Mouse (Mus musculus) olfactory bulb, adult 2 months (tissue): ENCODE measurements around the gene Mtrex. TPM values are rescaled to one million over a fixed set of nuclear protein-coding genes. Genes with fewer than 3 reads are reported as not detected.
A peak's percentile ranks its signal among the peaks of the same experiment; 100 is the strongest.

Experiments
- H3K27ac ChIP-seq: fragments of 200-500 bp; 2 replicates; pipeline ENCODE4 v1.5.1; 2012; ENCODE audit warnings: low read depth, low read length; ENCODE audit not compliant: insufficient read depth
- H3K4me1 ChIP-seq: fragments of 200-500 bp; 2 replicates; pipeline ENCODE4 v1.6.1; 2012; ENCODE audit warnings: low read length; ENCODE audit not compliant: control insufficient read depth, insufficient read depth
- H3K4me3 ChIP-seq: fragments of 200-500 bp; 2 replicates; pipeline ENCODE4 v1.5.1; 2012; ENCODE audit warnings: mild to moderate bottlenecking, low read depth, low read length, moderate library complexity; ENCODE audit not compliant: insufficient read depth
- CTCF ChIP-seq: fragments of 200-500 bp; IDR thresholded peaks from 2 replicates; pipeline ENCODE4 v1.5.1; 2012; ENCODE audit warnings: low read depth, mild to moderate bottlenecking, low read length, moderate library complexity; ENCODE audit not compliant: insufficient read depth
- POLR2A ChIP-seq: fragments of 200-500 bp; IDR thresholded peaks from 2 replicates; pipeline ENCODE4 v1.6.1; 2012; ENCODE audit warnings: mild to moderate bottlenecking, low read depth, low read length, moderate library complexity; ENCODE audit not compliant: insufficient read depth
- WGBS: fragments of 180-500 bp; shearing (Covaris S2); methylation state at CpG from one replicate; pipeline ENCODE4 v1.1.7; 2018; 5-methylcytosine and 5-hydroxymethylcytosine counted together
- polyA plus RNA-seq: library from polyadenylated mRNA; stranded (reverse); fragments of >200 nt; gene quantifications from 2 replicates; pipeline ENCODE4 v1.2.4, GENCODE M21; 2012; ENCODE audit warnings: low replicate concordance; ENCODE audit not compliant: missing spikeins, insufficient read depth, insufficient read length

The Mtrex gene
- polyA plus RNA-seq, 1 experiment, result not detected

DNA sequence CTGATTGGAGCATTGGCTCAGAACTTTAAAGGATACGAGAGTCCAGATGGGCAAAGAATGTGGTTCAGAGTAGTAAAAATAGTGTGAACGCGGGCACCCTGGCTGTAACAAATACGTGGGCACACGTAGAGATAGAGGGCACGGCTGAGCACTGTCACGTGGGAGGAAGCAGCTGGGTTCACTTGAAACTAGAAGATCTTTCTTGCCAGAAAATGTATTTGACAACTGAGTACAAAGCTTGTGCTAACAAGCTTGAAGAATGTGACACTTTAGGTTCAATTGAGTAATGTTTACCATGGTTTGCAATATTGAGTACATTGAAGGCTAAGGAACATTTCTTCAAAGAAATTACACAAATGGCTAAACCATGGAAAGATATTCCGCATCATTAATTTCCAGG is 10.9 kb upstream of the Mtrex start:
- WGBS, result 86% methylated on average over 8 of the region's 8 CpGs
- no peaks in the 10 kb centered on the region for H3K4me1 ChIP-seq
- TF ChIP-seq POLR2A, result no peak
- no peak for TF ChIP-seq CTCF
- H3K27ac ChIP-seq, result no peak overlapping the region
- no peak overlapping the region for H3K4me3 ChIP-seq

DNA sequence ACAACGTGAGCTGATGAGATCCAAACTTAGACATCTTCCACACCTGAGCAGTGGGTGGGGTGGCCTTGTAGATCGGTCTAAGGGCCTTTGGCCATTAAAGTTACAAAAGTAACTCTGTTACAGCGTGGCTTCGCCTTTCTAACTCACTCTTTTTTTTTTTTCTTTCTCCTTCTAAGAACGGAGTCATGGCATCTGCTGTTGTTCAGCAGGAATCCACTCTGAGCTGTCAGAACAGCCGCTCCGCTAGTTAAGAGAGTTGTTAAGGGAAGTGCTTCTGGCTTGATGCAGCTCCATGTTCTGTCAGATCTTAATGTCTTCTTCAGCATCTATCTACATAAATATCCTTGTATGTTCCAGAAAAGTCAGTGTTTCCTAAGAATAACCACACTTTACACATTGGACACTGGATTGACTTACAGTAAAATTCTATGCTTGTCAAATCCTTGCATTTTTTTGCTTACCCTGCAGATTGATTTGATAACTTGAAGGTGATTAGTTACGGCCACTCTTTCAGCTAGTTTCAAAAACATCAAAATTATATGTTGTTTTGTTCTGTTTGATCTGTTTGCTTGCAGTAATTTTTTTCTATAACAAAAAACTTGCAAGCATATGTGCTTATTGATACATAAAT is 955 bp upstream of the Mtrex start:
- 4% methylated on average over 8 of the region's 8 CpGs for WGBS
- H3K4me3 ChIP-seq, result peak overlapping the region; percentile 73
- peak overlapping the region; percentile 16; the same call in 1 of the 2 replicates for H3K27ac ChIP-seq
- peaks cover 7% of the 10 kb centered on the region for H3K4me1 ChIP-seq
- no peak for TF ChIP-seq POLR2A
- TF ChIP-seq CTCF, result no peak

DNA sequence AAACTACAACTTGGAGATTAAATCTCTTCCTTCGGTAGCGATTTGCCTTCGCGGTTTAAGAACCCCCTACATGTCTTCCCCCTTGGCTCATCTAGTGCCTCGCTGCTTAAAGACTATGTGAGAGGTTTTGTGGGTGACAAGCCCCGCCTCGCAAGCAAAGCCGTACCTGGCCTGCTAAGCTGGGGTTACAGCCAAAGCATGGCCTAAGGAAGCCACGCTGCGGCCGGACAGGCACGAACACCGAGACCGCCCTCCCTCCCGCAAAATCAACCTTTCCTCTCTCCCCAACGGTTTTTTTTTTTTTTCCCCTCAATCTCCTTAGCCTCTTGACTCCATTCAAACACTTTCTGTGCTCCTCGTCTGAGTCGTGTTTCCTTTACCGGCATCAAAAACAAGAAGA is 402 bp downstream of the Mtrex start:
- H3K27ac ChIP-seq, result 0 out of 2 replicates have a peak overlapping the region, but pooled peaks have one; percentile 2
- peaks cover 7% of the 10 kb centered on the region for H3K4me1 ChIP-seq
- TF ChIP-seq POLR2A (no peak), CTCF (no peak)
- peak overlapping the region; percentile 60 for H3K4me3 ChIP-seq
- WGBS, result under 1% methylated on average over 19 of the region's 19 CpGs

DNA sequence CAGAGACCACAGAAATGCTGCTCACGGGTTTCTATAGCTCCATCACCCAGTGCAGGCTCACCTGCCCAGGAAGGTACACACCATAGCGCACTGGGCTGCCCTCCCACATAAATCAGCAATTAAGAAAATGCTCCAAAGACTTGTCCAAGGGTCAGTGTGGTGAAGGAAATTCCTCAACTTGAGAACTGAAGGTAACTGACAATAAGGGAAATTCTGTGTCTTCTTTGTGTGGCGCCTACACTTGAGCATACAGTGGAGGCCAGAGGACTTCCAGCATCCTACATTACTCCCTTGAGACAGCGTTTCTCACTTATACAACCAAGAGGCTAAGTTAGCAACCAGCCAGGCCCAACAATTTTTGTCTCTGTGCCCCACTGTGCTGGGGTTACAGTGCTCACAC is 1.2 kb downstream of the Mtrex start:
- 72% methylated on average over 4 of the region's 4 CpGs for WGBS
- Histone ChIP-seq H3K27ac (no peak overlapping the region), H3K4me1 (peaks cover 7% of the 10 kb centered on the region), H3K4me3 (no peak overlapping the region)
- TF ChIP-seq POLR2A, result no peak

DNA sequence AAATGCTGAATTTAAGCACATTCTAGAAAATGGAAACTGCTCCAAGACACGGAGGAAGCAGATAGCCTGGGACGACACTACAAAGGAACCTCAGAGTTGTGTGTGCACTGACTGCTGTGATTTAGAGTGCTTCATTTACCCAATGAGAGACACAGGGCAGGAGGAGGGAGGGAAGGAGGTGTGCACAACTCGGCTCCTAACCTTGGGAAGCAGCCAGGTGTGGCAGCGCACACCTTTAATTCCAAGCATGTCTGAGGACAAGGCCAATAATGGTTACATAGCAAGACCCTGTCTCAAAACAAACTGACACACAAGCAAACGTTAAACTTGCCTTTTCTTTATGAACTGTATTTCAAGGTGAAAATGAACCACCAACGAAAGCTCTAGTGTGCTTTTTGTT is 1.9 kb downstream of the Mtrex start:
- H3K4me3 ChIP-seq, result no peak overlapping the region
- 59% methylated on average over 6 of the region's 6 CpGs for WGBS
- TF ChIP-seq POLR2A (no peak), CTCF (no peak)
- H3K4me1 ChIP-seq, result peaks cover 7% of the 10 kb centered on the region
- H3K27ac ChIP-seq, result no peak overlapping the region

DNA sequence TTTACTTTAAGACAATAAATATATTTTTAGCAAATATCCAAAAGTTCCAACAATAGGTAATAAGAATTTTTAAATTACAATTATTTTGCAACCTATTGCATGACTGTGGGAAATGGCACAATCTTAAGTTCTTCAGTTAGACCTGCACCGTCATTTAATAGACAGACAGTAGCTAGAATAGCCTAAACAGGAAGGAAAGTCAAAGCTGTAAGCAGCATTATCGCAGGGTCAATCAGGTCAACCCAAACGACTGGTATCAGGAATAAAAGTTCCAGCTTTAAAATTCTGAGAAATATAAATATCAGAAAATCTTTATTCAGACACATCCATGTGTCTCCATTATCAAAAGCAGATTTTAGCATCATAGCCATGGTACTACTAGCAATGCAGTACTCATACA is 6.3 kb downstream of the Mtrex start:
- Histone ChIP-seq H3K4me1 (peaks cover 7% of the 10 kb centered on the region), H3K27ac (no peak overlapping the region), H3K4me3 (no peak overlapping the region)
- TF ChIP-seq CTCF (no peak), POLR2A (no peak)
- WGBS, result 90% methylated on average over 3 of the region's 3 CpGs

DNA sequence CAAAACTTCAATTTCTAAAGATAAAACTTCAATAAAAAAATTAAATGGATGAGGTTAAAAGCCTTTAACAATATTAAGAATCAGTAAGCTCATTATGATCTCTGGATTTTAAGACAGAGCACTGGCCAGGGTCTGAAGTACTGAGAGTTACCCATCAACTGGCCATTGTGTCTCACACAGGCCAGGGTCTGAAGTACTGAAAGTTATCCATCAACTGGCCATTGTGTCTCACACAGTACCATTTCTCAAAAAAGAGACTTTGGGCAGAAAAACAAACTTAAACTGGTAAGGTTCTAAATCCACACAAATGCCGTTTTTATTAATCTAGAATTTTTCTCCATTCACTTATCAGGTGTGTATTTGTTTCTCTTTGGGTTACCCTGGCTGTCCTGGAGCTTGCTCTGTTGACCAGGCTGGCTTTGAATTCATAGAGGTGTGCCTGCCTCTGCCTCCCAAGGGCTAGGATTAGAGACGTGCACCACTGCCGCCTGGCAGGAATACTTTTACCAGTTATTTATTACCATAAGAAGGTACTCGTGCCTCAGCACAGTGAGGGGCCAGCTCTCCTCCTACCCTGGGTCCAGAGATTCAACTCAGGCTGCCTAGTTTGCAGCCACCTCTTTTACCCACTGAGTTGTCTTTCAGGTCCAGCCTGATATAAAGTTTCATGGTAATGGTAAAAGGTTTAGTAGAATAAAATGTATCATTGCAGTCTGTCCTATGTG is 7.9 kb downstream of the Mtrex start:
- Histone ChIP-seq H3K4me3 (no peak overlapping the region), H3K27ac (no peak overlapping the region), H3K4me1 (no peaks in the 10 kb centered on the region)
- TF ChIP-seq POLR2A (no peak), CTCF (no peak)
- 83% methylated on average over 4 of the region's 4 CpGs for WGBS

DNA sequence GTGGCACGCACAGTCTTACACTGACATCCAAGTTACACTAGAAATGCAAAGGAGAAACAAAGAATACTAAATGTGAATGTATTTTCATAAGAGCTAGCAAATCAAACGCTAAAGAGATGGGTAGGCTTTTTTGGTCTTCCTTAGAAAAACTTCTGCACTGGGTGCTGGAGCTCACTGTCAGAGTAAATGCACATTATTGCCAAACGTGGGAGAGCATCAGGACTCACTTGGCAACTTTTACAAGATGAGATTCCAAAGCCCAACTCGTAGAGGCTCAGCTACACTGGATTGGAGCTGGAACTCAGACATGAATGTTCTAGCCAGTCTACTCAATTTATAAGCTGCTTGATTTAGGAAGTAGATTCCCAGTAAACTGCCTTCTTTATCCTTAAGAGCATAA is 16.8 kb downstream of the Mtrex start:
- TF ChIP-seq POLR2A (no peak), CTCF (no peak)
- 80% methylated on average over 4 of the region's 4 CpGs for WGBS
- Histone ChIP-seq H3K4me1 (no peaks in the 10 kb centered on the region), H3K27ac (no peak overlapping the region), H3K4me3 (no peak overlapping the region)

DNA sequence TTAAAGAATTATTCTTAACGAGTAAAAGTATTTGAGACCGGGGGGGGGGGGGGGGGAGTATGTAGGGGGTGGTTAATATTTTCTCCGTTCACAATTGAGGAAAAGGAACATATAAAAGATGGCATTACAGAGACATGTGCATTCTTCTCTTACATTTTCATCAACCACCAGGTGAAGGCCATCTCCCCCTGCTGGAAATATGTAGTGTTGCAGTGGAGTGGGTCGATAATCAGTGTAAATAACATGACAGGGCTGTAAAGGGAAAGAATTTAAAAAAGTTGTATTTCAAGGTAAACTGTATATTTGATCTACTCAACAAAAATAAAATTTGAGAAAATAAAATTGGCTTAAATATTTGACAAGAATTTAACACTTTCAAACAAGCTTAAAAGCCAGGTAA is 17.5 kb downstream of the Mtrex start:
- Histone ChIP-seq H3K27ac (no peak overlapping the region), H3K4me1 (no peaks in the 10 kb centered on the region), H3K4me3 (no peak overlapping the region)
- WGBS, result 48% methylated on average over 4 of the region's 4 CpGs
- no peak for TF ChIP-seq POLR2A
- no peak for TF ChIP-seq CTCF
